Mouse (Mus musculus) layer of hippocampus, adult 2 months (tissue): ENCODE measurements at regions not wholly inside any gene's neighbourhood (a gene's known extent, or its start where the extent isn't known, plus 50 kb on each side); places are given as distances from the start of the nearest gene placed in this dataset.
A peak's percentile ranks its signal among the peaks of the same experiment; 100 is the strongest.
"Not testable (repeated sequence)": the region's sequence is repeated elsewhere in the genome, so short reads cannot be mapped to it uniquely, and the experiment has no call there.

Source experiments
- DNase-seq, 2 experiments: peaks; one replicate each; pipeline ENCODE4 v3.0.0; 2022; ENCODE audit warnings: low spot score in 2 of 2
- H3K27ac ChIP-seq: fragments of 200-600 bp; 2 replicates; pipeline ENCODE4 v1.8.1; 2022
- H3K4me3 ChIP-seq: fragments of 200-600 bp; 2 replicates; pipeline ENCODE4 v1.8.1; 2022; ENCODE audit warnings: mild to moderate bottlenecking
- CTCF ChIP-seq: fragments of 200-600 bp; conservative IDR thresholded peaks from 2 replicates; pipeline ENCODE4 v1.8.1; 2022; ENCODE audit warnings: antibody characterized with exemption, mild to moderate bottlenecking, moderate library complexity

- Histone ChIP-seq H3K27ac (no peak overlapping the region), H3K4me3 (no peak overlapping the region)
- TF ChIP-seq CTCF: no peak
- no peak for DNase-seq
Observed at GRCm38 (mm10) chr2:78278630-78279029, 332.5 kb upstream of the Cwc22 start.

- no peak for DNase-seq
- no peak overlapping the region for H3K27ac ChIP-seq
- no peak overlapping the region for H3K4me3 ChIP-seq
- 0 out of 2 replicates have a peak, but pooled peaks have one; percentile 16 for TF ChIP-seq CTCF
Observed at GRCm38 (mm10) chr2:78277699-78278098, 331.5 kb upstream of the Cwc22 start.

- H3K4me3 ChIP-seq: no peak overlapping the region
- no peak overlapping the region for H3K27ac ChIP-seq
- no peak for DNase-seq
- no peak for TF ChIP-seq CTCF
Observed at GRCm38 (mm10) chr2:78274122-78274521, 327.9 kb upstream of the Cwc22 start.

GRCm38 (mm10) chr2:78268705-78269104 is 322.5 kb upstream of the Cwc22 start:
- TF ChIP-seq CTCF: no peak
- H3K27ac ChIP-seq: no peak overlapping the region
- DNase-seq: no peak
- no peak overlapping the region for H3K4me3 ChIP-seq

- no peak overlapping the region for H3K27ac ChIP-seq
- no peak overlapping the region for H3K4me3 ChIP-seq
- TF ChIP-seq CTCF: no peak
- no peak for DNase-seq
Observed at GRCm38 (mm10) chr2:78267527-78268375, 321.6 kb upstream of the Cwc22 start.

GRCm38 (mm10) chr2:78253601-78254097 is 307.5 kb upstream of the Cwc22 start:
- no peak for TF ChIP-seq CTCF
- H3K27ac ChIP-seq: no peak overlapping the region
- H3K4me3 ChIP-seq: no peak overlapping the region
- DNase-seq: no peak

- no peak for TF ChIP-seq CTCF
- H3K4me3 ChIP-seq: no peak overlapping the region
- no peak overlapping the region for H3K27ac ChIP-seq
- no peak for DNase-seq
Observed at GRCm38 (mm10) chr2:78246354-78246753, 300.2 kb upstream of the Cwc22 start.

GRCm38 (mm10) chr2:78240299-78240698 is 294.1 kb upstream of the Cwc22 start:
- DNase-seq: no peak
- no peak for TF ChIP-seq CTCF
- Histone ChIP-seq H3K27ac (no peak overlapping the region), H3K4me3 (no peak overlapping the region)

- H3K4me3 ChIP-seq, H3K27ac ChIP-seq, DNase-seq: not testable (repeated sequence)
Observed at GRCm38 (mm10) chr2:78225383-78226100, 279.4 kb upstream of the Cwc22 start.

- H3K4me3 ChIP-seq: no peak overlapping the region
- no peak overlapping the region for H3K27ac ChIP-seq
- no peak for TF ChIP-seq CTCF
- no peak for DNase-seq
Observed at GRCm38 (mm10) chr2:78214469-78214868, 268.3 kb upstream of the Cwc22 start.

- no peak for TF ChIP-seq CTCF
- H3K27ac ChIP-seq: no peak overlapping the region
- DNase-seq: no peak
- H3K4me3 ChIP-seq: no peak overlapping the region
Observed at GRCm38 (mm10) chr2:78205125-78205524, 258.9 kb upstream of the Cwc22 start.

- Histone ChIP-seq H3K4me3 (no peak overlapping the region), H3K27ac (no peak overlapping the region)
- no peak for TF ChIP-seq CTCF
- DNase-seq: no peak
Observed at GRCm38 (mm10) chr2:78196006-78196405, 249.8 kb upstream of the Cwc22 start.

- DNase-seq: no peak
- H3K27ac ChIP-seq: no peak overlapping the region
- no peak for TF ChIP-seq CTCF
- no peak overlapping the region for H3K4me3 ChIP-seq
Observed at GRCm38 (mm10) chr2:78189620-78190019, 243.4 kb upstream of the Cwc22 start.
